Mouse (Mus musculus): ENCODE measurements around the gene Hexim1. TPM values are rescaled to one million over a fixed set of nuclear protein-coding genes. Genes with fewer than 3 reads are reported as not detected.

The Hexim1 gene
- polyA plus RNA-seq, 1 experiment from 2014 or later = 3.4 TPM

DNA sequence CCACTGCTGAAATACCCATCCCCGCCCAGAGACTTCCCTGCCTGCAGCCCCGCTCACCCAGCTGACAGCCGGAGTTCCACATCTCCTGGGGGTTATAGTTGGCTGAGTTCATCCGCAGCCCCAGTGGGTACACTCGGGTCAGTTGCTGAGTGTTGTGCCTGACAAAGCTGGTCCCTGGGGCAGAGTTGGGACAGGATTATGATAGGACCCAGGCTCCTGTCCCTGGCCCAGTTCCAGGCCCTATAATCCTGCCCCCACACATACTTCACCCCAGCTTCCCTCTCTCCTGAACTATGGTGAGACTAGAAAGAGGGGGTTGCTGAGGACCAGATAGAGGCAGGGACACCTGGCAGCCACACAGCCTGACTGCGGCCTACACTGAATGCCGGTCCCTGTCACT lies 42.4 kb upstream of the Hexim1 start:
- Histone ChIP-seq H3K9me3 (ENCODE audit: control insufficient read depth, low read length) (no peaks in the 10 kb centered on the region), H3K36me3 (ENCODE audit: control insufficient read depth, insufficient read depth, low read length) (peaks cover 72% of the 10 kb centered on the region), H3K9ac (ENCODE audit: low read length) (no peak overlapping the region), H3K27ac (replicated peaks in 1 of 2; ENCODE audit: control insufficient read depth in 1 of 2, insufficient read depth in 1 of 2, low read depth in 2 of 2, low read length in 2 of 2) (no peak overlapping the region), H3K27me3 (ENCODE audit: control insufficient read depth, insufficient read depth, low read length) (no peaks in the 10 kb centered on the region), H3K4me1 (ENCODE audit: control insufficient read depth in 2 of 2, insufficient read depth in 2 of 2, low read length in 2 of 2) (peaks cover 15 to 17% of the 10 kb centered on the region in 2 experiments), H3K4me2 (ENCODE audit: low read length) (no peak overlapping the region), H3K4me3 (ENCODE audit: control insufficient read depth in 1 of 2, insufficient read depth in 1 of 2, low read depth in 1 of 2, low read length in 2 of 2) (no peak overlapping the region)
- ATAC-seq (ENCODE audit: insufficient number of reproducible peaks, insufficient read depth, low FRiP score, low read depth) = no peak
- WGBS = 67% methylated on average over 7 of the region's 7 CpGs

DNA sequence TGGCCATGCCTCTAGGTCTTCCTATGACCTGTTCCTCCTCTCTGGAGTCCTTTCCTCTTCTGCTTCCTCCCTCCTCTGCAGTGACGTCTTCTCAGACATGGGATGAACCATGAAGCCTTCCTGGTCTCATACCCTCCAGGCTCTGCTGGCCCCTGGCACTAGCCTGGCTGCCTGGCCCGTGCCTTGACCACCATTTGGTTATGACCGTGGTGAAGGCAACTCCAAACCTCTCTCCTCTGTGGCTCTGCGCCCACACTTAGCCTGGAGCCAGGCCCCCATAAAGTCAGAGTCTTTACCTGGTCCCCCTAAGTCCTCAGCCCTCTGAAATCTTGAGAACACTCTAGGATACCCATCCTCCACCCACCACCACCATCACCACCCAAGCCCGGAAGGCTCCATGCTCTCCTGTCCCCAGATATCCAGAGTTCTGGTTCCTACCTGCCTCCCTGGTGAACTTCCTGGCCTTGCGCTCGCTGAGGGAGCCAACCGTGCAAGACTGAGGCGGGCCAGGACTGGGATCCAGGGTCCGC lies 41.8 kb upstream of the Hexim1 start:
- peaks cover 15 to 17% of the 10 kb centered on the region in 2 experiments for H3K4me1 ChIP-seq (ENCODE audit: control insufficient read depth in 2 of 2, insufficient read depth in 2 of 2, low read length in 2 of 2)
- H3K27me3 ChIP-seq (ENCODE audit: control insufficient read depth, insufficient read depth, low read length) = no peaks in the 10 kb centered on the region
- WGBS = 61% methylated on average over 10 of the region's 10 CpGs
- H3K4me2 ChIP-seq (ENCODE audit: low read length) = 0 out of 2 replicates have a peak overlapping the region, but pooled peaks have one; percentile 24
- ATAC-seq (ENCODE audit: insufficient number of reproducible peaks, insufficient read depth, low FRiP score, low read depth) = no peak
- no peaks in the 10 kb centered on the region for H3K9me3 ChIP-seq (ENCODE audit: control insufficient read depth, low read length)
- no peak overlapping the region for H3K27ac ChIP-seq (replicated peaks in 1 of 2; ENCODE audit: control insufficient read depth in 1 of 2, insufficient read depth in 1 of 2, low read depth in 2 of 2, low read length in 2 of 2)
- H3K36me3 ChIP-seq (ENCODE audit: control insufficient read depth, insufficient read depth, low read length) = peaks cover 67% of the 10 kb centered on the region
- H3K4me3 ChIP-seq (ENCODE audit: control insufficient read depth in 1 of 2, insufficient read depth in 1 of 2, low read depth in 1 of 2, low read length in 2 of 2) = no peak overlapping the region
- H3K9ac ChIP-seq (ENCODE audit: low read length) = no peak overlapping the region; the same call in 1 of the 2 replicates

DNA sequence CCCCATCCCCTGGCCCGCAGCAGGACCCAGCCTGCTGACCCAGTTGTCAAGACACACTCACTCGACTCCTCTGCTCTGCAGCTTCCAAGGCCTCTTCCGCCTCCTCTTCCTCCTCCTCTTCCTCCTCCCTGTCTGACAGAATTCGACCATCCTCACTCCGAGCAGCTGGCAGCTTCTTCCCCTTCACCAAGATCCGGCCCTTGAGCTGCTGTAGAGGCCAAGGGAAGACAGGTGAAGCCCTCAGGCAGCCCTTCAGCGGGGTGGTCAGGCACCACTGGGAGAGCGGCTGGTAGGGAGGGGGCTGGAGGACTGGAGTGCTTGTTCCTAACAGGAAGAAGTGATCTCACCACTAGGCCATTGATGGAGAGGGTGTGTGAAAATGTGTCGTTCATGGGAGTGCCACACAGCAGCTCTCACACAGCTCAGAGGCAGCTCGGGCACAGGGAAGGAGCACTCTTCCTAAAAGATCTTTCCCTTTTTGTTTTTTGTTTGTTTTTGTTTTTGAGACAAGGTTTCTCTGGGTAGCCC lies 41.2 kb upstream of the Hexim1 start:
- Histone ChIP-seq H3K27me3 (ENCODE audit: control insufficient read depth, insufficient read depth, low read length) (0 out of 2 replicates have a peak, but pooled peaks cover 3% of the 10 kb centered on the region), H3K9me3 (ENCODE audit: control insufficient read depth, low read length) (no peaks in the 10 kb centered on the region), H3K4me2 (ENCODE audit: low read length) (0 out of 2 replicates have a peak overlapping the region, but pooled peaks have one; percentile 24), H3K36me3 (ENCODE audit: control insufficient read depth, insufficient read depth, low read length) (peaks cover 60% of the 10 kb centered on the region), H3K27ac (replicated peaks in 1 of 2; ENCODE audit: control insufficient read depth in 1 of 2, insufficient read depth in 1 of 2, low read depth in 2 of 2, low read length in 2 of 2) (no peak overlapping the region), H3K9ac (ENCODE audit: low read length) (no peak overlapping the region; the same call in 1 of the 2 replicates), H3K4me1 (ENCODE audit: control insufficient read depth in 2 of 2, insufficient read depth in 2 of 2, low read length in 2 of 2) (peaks cover 15 to 17% of the 10 kb centered on the region in 2 experiments), H3K4me3 (ENCODE audit: control insufficient read depth in 1 of 2, insufficient read depth in 1 of 2, low read depth in 1 of 2, low read length in 2 of 2) (no peak overlapping the region)
- WGBS = 17% methylated on average over 10 of the region's 10 CpGs
- no peak for ATAC-seq (ENCODE audit: insufficient number of reproducible peaks, insufficient read depth, low FRiP score, low read depth)

DNA sequence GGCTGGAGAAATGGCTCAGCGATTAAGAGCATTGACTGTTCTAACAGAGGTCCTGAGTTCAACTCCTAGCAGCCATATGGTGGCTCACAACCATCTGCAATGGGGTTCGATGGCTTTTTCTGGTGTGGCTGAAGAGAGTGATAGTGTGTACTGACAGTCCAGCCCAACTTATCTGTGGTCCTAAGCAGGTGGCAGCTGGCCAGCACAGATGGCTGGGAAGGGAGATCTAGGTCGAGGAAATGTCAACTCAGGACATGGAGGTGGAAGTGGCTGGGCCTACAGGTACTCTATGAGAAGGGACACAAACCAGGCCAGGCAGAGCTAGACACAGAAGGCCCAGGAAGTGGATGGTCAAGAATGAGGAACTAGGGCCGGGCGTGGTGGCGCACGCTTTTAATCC lies 40.0 kb upstream of the Hexim1 start:
- WGBS = 75% methylated on average over 7 of the region's 7 CpGs
- Histone ChIP-seq H3K4me1 (ENCODE audit: control insufficient read depth in 2 of 2, insufficient read depth in 2 of 2, low read length in 2 of 2) (peaks cover 18 to 28% of the 10 kb centered on the region in 2 experiments), H3K4me2 (ENCODE audit: low read length) (no peak overlapping the region), H3K9me3 (ENCODE audit: control insufficient read depth, low read length) (no peaks in the 10 kb centered on the region), H3K27ac (replicated peaks in 1 of 2; ENCODE audit: control insufficient read depth in 1 of 2, insufficient read depth in 1 of 2, low read depth in 2 of 2, low read length in 2 of 2) (no peak overlapping the region), H3K4me3 (ENCODE audit: control insufficient read depth in 1 of 2, insufficient read depth in 1 of 2, low read depth in 1 of 2, low read length in 2 of 2) (no peak overlapping the region), H3K36me3 (ENCODE audit: control insufficient read depth, insufficient read depth, low read length) (peaks cover 49% of the 10 kb centered on the region), H3K9ac (ENCODE audit: low read length) (no peak overlapping the region), H3K27me3 (ENCODE audit: control insufficient read depth, insufficient read depth, low read length) (0 out of 2 replicates have a peak, but pooled peaks cover 6% of the 10 kb centered on the region)
- ATAC-seq (ENCODE audit: insufficient number of reproducible peaks, insufficient read depth, low FRiP score, low read depth) = no peak

DNA sequence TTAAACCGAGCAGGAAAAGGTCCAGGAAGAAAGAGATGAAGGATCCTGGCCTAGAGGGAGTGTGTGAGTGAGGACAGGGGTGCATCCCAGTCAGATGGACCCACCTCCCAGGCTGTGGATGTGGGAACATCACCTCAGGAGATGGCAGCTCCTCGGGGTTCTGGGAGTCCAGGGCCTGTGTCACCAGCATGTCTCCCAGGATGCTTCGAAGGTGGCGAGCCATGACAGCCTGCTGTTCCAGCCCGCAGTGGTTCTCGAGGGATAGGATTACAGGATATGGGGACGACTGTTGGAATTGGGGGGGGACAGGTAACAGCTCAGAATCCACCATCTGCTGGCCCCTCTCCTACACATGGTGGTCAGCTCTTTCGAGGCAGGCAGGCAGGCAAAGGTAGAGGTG lies 39.5 kb upstream of the Hexim1 start:
- 86% methylated on average over 8 of the region's 8 CpGs for WGBS
- Histone ChIP-seq H3K9ac (ENCODE audit: low read length) (no peak overlapping the region), H3K36me3 (ENCODE audit: control insufficient read depth, insufficient read depth, low read length) (peaks cover 43% of the 10 kb centered on the region), H3K4me1 (ENCODE audit: control insufficient read depth in 2 of 2, insufficient read depth in 2 of 2, low read length in 2 of 2) (peaks cover 18 to 29% of the 10 kb centered on the region in 2 experiments), H3K4me2 (ENCODE audit: low read length) (no peak overlapping the region), H3K27ac (replicated peaks in 1 of 2; ENCODE audit: control insufficient read depth in 1 of 2, insufficient read depth in 1 of 2, low read depth in 2 of 2, low read length in 2 of 2) (no peak overlapping the region), H3K4me3 (ENCODE audit: control insufficient read depth in 1 of 2, insufficient read depth in 1 of 2, low read depth in 1 of 2, low read length in 2 of 2) (no peak overlapping the region), H3K9me3 (ENCODE audit: control insufficient read depth, low read length) (no peaks in the 10 kb centered on the region), H3K27me3 (ENCODE audit: control insufficient read depth, insufficient read depth, low read length) (0 out of 2 replicates have a peak, but pooled peaks cover 6% of the 10 kb centered on the region)
- no peak for ATAC-seq (ENCODE audit: insufficient number of reproducible peaks, insufficient read depth, low FRiP score, low read depth)

DNA sequence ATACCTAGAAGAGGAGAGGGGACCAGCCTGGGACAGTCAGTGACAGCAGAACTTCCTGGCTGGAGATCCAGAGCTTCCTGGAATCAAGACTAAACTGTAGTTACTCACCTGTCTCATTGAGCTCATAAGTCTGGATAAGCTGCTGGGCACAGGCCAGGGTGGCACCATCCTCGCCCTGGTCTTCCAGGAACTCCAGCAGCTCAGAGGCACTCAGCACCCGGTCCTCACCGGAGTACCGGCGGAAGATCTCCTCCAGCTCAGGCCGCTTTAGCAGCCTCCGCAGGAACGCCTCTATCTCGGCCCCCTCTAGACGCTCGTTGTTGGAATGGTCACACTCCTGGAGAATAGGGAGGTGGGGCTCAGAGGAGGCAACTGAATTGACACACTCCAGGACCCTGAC lies 37.9 kb upstream of the Hexim1 start:
- WGBS = 73% methylated on average over 11 of the region's 11 CpGs
- Histone ChIP-seq H3K4me2 (ENCODE audit: low read length) (no peak overlapping the region), H3K9me3 (ENCODE audit: control insufficient read depth, low read length) (no peaks in the 10 kb centered on the region), H3K9ac (ENCODE audit: low read length) (no peak overlapping the region), H3K4me3 (ENCODE audit: control insufficient read depth in 1 of 2, insufficient read depth in 1 of 2, low read depth in 1 of 2, low read length in 2 of 2) (no peak overlapping the region), H3K4me1 (ENCODE audit: control insufficient read depth in 2 of 2, insufficient read depth in 2 of 2, low read length in 2 of 2) (peaks cover 18 to 29% of the 10 kb centered on the region in 2 experiments), H3K27ac (replicated peaks in 1 of 2; ENCODE audit: control insufficient read depth in 1 of 2, insufficient read depth in 1 of 2, low read depth in 2 of 2, low read length in 2 of 2) (no peak overlapping the region), H3K27me3 (ENCODE audit: control insufficient read depth, insufficient read depth, low read length) (0 out of 2 replicates have a peak, but pooled peaks cover 6% of the 10 kb centered on the region), H3K36me3 (ENCODE audit: control insufficient read depth, insufficient read depth, low read length) (peaks cover 31% of the 10 kb centered on the region)
- ATAC-seq (ENCODE audit: insufficient number of reproducible peaks, insufficient read depth, low FRiP score, low read depth) = no peak

DNA sequence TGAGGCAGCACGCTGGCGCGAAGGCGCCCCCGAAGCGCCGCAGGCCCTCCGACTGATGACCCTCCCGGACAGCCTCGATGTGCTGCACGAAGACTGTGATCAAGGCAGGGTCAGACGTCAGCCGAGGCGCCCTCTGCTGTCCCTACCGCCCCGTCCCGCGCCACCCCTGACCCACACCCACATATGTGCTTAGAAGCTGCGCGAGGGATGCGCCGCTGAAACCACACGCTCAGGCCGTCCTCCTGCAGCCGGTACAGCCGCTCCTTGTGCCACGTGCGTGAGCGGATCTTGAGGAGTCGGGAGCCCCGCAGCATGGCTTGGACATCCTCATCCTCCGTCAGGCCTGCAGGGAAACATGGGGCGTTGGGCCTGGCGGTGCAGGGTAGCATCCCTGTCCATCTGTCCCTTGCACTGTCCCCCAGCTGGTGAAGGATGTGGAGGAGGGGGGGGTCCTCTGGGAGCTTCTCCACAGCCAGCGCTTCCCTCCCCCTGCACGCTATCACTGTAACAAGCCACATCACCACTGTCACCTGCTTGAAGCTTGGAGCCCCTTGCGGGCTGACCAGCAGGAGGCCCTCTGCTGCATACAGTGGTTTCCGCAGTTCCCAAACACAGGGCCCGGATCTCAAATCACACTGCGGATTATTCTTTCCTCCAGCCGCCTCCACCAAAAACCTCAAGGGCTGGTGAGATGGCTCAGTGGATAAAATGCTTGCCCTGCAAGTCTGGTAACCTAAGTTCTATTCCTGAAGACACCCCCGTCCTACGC lies 35.5 kb upstream of the Hexim1 start:
- Histone ChIP-seq H3K36me3 (ENCODE audit: control insufficient read depth, insufficient read depth, low read length) (peaks cover 23% of the 10 kb centered on the region), H3K27me3 (ENCODE audit: control insufficient read depth, insufficient read depth, low read length) (0 out of 2 replicates have a peak, but pooled peaks cover 6% of the 10 kb centered on the region), H3K4me2 (ENCODE audit: low read length) (peak overlapping the region; percentile 64), H3K9me3 (ENCODE audit: control insufficient read depth, low read length) (no peaks in the 10 kb centered on the region), H3K4me1 (ENCODE audit: control insufficient read depth in 2 of 2, insufficient read depth in 2 of 2, low read length in 2 of 2) (peaks cover 6 to 12% of the 10 kb centered on the region in 2 experiments; a peak in 3 of 4 replicates), H3K27ac (replicated peaks in 1 of 2; ENCODE audit: control insufficient read depth in 1 of 2, insufficient read depth in 1 of 2, low read depth in 2 of 2, low read length in 2 of 2) (no peak overlapping the region), H3K9ac (ENCODE audit: low read length) (peak overlapping the region; percentile 67), H3K4me3 (ENCODE audit: control insufficient read depth in 1 of 2, insufficient read depth in 1 of 2, low read depth in 1 of 2, low read length in 2 of 2) (peak overlapping the region; percentile 33 to 39)
- ATAC-seq (ENCODE audit: insufficient number of reproducible peaks, insufficient read depth, low FRiP score, low read depth) = peak; percentile 58
- 4% methylated on average over 43 of the region's 43 CpGs for WGBS
